Mouse (Mus musculus): ENCODE measurements around the gene Rgs3. TPM values are rescaled to one million over a fixed set of nuclear protein-coding genes. Genes with fewer than 3 reads are reported as not detected.

The Rgs3 gene
- 59.4 and 62.3 TPM in 2 replicates for polyA plus RNA-seq (2015; fragmentation: Nextera tagmentation; extraction: Ambion mirVana)

- no peak within 1 kb of the TSS for H3K9ac ChIP-seq
- no peak within 1 kb of the TSS for H3K4me2 ChIP-seq
- H3K36me3 ChIP-seq: no peaks in the 10 kb centered on the region
- no peak within 1 kb of the TSS for H3K4me3 ChIP-seq
- H3K4me1 ChIP-seq: 0 out of 2 replicates have a peak, but pooled peaks cover 11% of the 10 kb centered on the region
- no peaks in the 10 kb centered on the region for H3K9me3 ChIP-seq
- no peak within 1 kb of the TSS for H3K27ac ChIP-seq
- ATAC-seq (ENCODE audit: insufficient number of reproducible peaks, low FRiP score, low TSS enrichment, low read depth): no peak
- 53% methylated on average over 6 of the region's 6 CpGs for WGBS
- H3K27me3 ChIP-seq: no peaks in the 10 kb centered on the region
Measured at GRCm38 (mm10) chr4:62559797-62560329, at the start of gene Rgs3. TSS of gene Rgs3 (plus strand) at chr4:62559847.

- H3K4me2 ChIP-seq: no peak overlapping the region
- H3K36me3 ChIP-seq: peaks cover 68% of the 10 kb centered on the region
- no peak overlapping the region for H3K27ac ChIP-seq
- H3K4me1 ChIP-seq: peaks cover under 1% of the 10 kb centered on the region; the same call in 1 of the 2 replicates
- 87% methylated on average over 11 of the region's 11 CpGs for WGBS
- H3K4me3 ChIP-seq: no peak overlapping the region
- H3K9ac ChIP-seq: no peak overlapping the region
- no peaks in the 10 kb centered on the region for H3K27me3 ChIP-seq
- no peaks in the 10 kb centered on the region for H3K9me3 ChIP-seq
- no peak for ATAC-seq (ENCODE audit: insufficient number of reproducible peaks, low FRiP score, low TSS enrichment, low read depth)
Measured at GRCm38 (mm10) chr4:62509946-62510345, 49.7 kb upstream of the Rgs3 start.

- peaks cover 37% of the 10 kb centered on the region for H3K4me1 ChIP-seq
- no peak overlapping the region for H3K4me2 ChIP-seq
- H3K36me3 ChIP-seq: peaks cover 52% of the 10 kb centered on the region
- no peak overlapping the region for H3K4me3 ChIP-seq
- ATAC-seq (ENCODE audit: insufficient number of reproducible peaks, low FRiP score, low TSS enrichment, low read depth): no peak
- no peaks in the 10 kb centered on the region for H3K27me3 ChIP-seq
- H3K9me3 ChIP-seq: no peaks in the 10 kb centered on the region
- 47% methylated on average over 11 of the region's 11 CpGs for WGBS
- H3K27ac ChIP-seq: no peak overlapping the region
- H3K9ac ChIP-seq: no peak overlapping the region
Measured at GRCm38 (mm10) chr4:62513998-62514506, 45.6 kb upstream of the Rgs3 start.

GRCm38 (mm10) chr4:62514995-62515394, 44.7 kb upstream of the Rgs3 start:
- Histone ChIP-seq H3K9me3 (no peaks in the 10 kb centered on the region), H3K27me3 (no peaks in the 10 kb centered on the region), H3K9ac (no peak overlapping the region), H3K27ac (no peak overlapping the region), H3K36me3 (peaks cover 42% of the 10 kb centered on the region), H3K4me1 (peaks cover 39% of the 10 kb centered on the region), H3K4me2 (no peak overlapping the region), H3K4me3 (no peak overlapping the region)
- 80% methylated on average over 7 of the region's 7 CpGs for WGBS
- ATAC-seq (ENCODE audit: insufficient number of reproducible peaks, low FRiP score, low TSS enrichment, low read depth): no peak

- no peak overlapping the region for H3K9ac ChIP-seq
- H3K36me3 ChIP-seq: peaks cover 37% of the 10 kb centered on the region
- H3K9me3 ChIP-seq: no peaks in the 10 kb centered on the region
- H3K4me2 ChIP-seq: no peak overlapping the region
- no peaks in the 10 kb centered on the region for H3K27me3 ChIP-seq
- no peak for ATAC-seq (ENCODE audit: insufficient number of reproducible peaks, low FRiP score, low TSS enrichment, low read depth)
- H3K4me3 ChIP-seq: no peak overlapping the region
- no peak overlapping the region; the same call in 1 of the 2 replicates for H3K27ac ChIP-seq
- H3K4me1 ChIP-seq: peaks cover 39% of the 10 kb centered on the region
- 74% methylated on average over 3 of the region's 3 CpGs for WGBS
Measured at GRCm38 (mm10) chr4:62515490-62515889, 44.2 kb upstream of the Rgs3 start.

- Histone ChIP-seq H3K9ac (no peak overlapping the region), H3K4me1 (peaks cover 39% of the 10 kb centered on the region), H3K27me3 (no peaks in the 10 kb centered on the region), H3K27ac (no peak overlapping the region; the same call in 1 of the 2 replicates), H3K36me3 (peaks cover 31% of the 10 kb centered on the region), H3K9me3 (no peaks in the 10 kb centered on the region), H3K4me2 (no peak overlapping the region), H3K4me3 (no peak overlapping the region)
- no peak for ATAC-seq (ENCODE audit: insufficient number of reproducible peaks, low FRiP score, low TSS enrichment, low read depth)
- 26% methylated on average over 2 of the region's 2 CpGs for WGBS
Measured at GRCm38 (mm10) chr4:62516079-62516478, 43.6 kb upstream of the Rgs3 start.

GRCm38 (mm10) chr4:62516579-62516978, 43.1 kb upstream of the Rgs3 start:
- H3K4me3 ChIP-seq: no peak overlapping the region
- no peaks in the 10 kb centered on the region for H3K27me3 ChIP-seq
- 86% methylated on average over 1 of the region's 1 CpGs for WGBS
- H3K9me3 ChIP-seq: no peaks in the 10 kb centered on the region
- H3K9ac ChIP-seq: no peak overlapping the region
- H3K4me1 ChIP-seq: peaks cover 39% of the 10 kb centered on the region
- H3K27ac ChIP-seq: peak overlapping the region; percentile 74
- H3K4me2 ChIP-seq: no peak overlapping the region
- peaks cover 26% of the 10 kb centered on the region for H3K36me3 ChIP-seq
- no peak for ATAC-seq (ENCODE audit: insufficient number of reproducible peaks, low FRiP score, low TSS enrichment, low read depth)

GRCm38 (mm10) chr4:62517046-62517445, 42.6 kb upstream of the Rgs3 start:
- H3K36me3 ChIP-seq: peaks cover 22% of the 10 kb centered on the region
- peak overlapping the region; percentile 74 for H3K27ac ChIP-seq
- H3K9ac ChIP-seq: no peak overlapping the region
- ATAC-seq (ENCODE audit: insufficient number of reproducible peaks, low FRiP score, low TSS enrichment, low read depth): no peak
- H3K4me3 ChIP-seq: no peak overlapping the region
- no peaks in the 10 kb centered on the region for H3K27me3 ChIP-seq
- H3K9me3 ChIP-seq: no peaks in the 10 kb centered on the region
- WGBS: 76% methylated on average over 8 of the region's 8 CpGs
- H3K4me2 ChIP-seq: 0 out of 2 replicates have a peak overlapping the region, but pooled peaks have one; percentile 7
- peaks cover 39% of the 10 kb centered on the region for H3K4me1 ChIP-seq

GRCm38 (mm10) chr4:62517538-62518415, 41.9 kb upstream of the Rgs3 start:
- H3K27me3 ChIP-seq: no peaks in the 10 kb centered on the region
- H3K27ac ChIP-seq: peak overlapping the region; percentile 91
- H3K4me1 ChIP-seq: peaks cover 39% of the 10 kb centered on the region
- H3K4me3 ChIP-seq: peak overlapping the region; percentile 80
- H3K36me3 ChIP-seq: peaks cover 17% of the 10 kb centered on the region
- no peaks in the 10 kb centered on the region for H3K9me3 ChIP-seq
- H3K9ac ChIP-seq: no peak overlapping the region
- WGBS: 50% methylated on average over 10 of the region's 10 CpGs
- ATAC-seq (ENCODE audit: insufficient number of reproducible peaks, low FRiP score, low TSS enrichment, low read depth): no peak
- peak overlapping the region; percentile 65 for H3K4me2 ChIP-seq

- Histone ChIP-seq H3K36me3 (peaks cover 15% of the 10 kb centered on the region), H3K4me1 (peaks cover 42% of the 10 kb centered on the region), H3K27ac (peak overlapping the region; percentile 91), H3K9me3 (no peaks in the 10 kb centered on the region), H3K4me3 (peak overlapping the region; percentile 80), H3K27me3 (no peaks in the 10 kb centered on the region), H3K9ac (peak overlapping the region; percentile 79), H3K4me2 (peak overlapping the region; percentile 65)
- 42% methylated on average over 13 of the region's 13 CpGs for WGBS
- no peak for ATAC-seq (ENCODE audit: insufficient number of reproducible peaks, low FRiP score, low TSS enrichment, low read depth)
Measured at GRCm38 (mm10) chr4:62518416-62519121, 41.1 kb upstream of the Rgs3 start.

GRCm38 (mm10) chr4:62519122-62519848, 40.4 kb upstream of the Rgs3 start:
- H3K27me3 ChIP-seq: no peaks in the 10 kb centered on the region
- peaks cover 9% of the 10 kb centered on the region for H3K36me3 ChIP-seq
- peaks cover 49% of the 10 kb centered on the region for H3K4me1 ChIP-seq
- H3K27ac ChIP-seq: peak overlapping the region; percentile 91
- under 1% methylated on average over 26 of the region's 26 CpGs for WGBS
- H3K4me3 ChIP-seq: peak overlapping the region; percentile 80
- ATAC-seq (ENCODE audit: insufficient number of reproducible peaks, low FRiP score, low TSS enrichment, low read depth): peak; percentile 76
- H3K9me3 ChIP-seq: no peaks in the 10 kb centered on the region
- H3K9ac ChIP-seq: peak overlapping the region; percentile 79
- peak overlapping the region; percentile 65 for H3K4me2 ChIP-seq

Measured in limb, embryonic 15.5 days (tissue).